8 mouse cellular contexts compared by ENCODE assay signal in genomic region chr10:26774266-26774665, GRCm38 (mm10). TPM values are rescaled to one million over a fixed set of nuclear protein-coding genes. Genes with fewer than 3 reads are reported as not detected.
DNase-seq lines count a peak whose midpoint lies in the region; ATAC-seq and TF ChIP-seq lines count a peak whose summit lies in the region.

No protein-coding gene starts in this region.

- ATAC-seq in heart, embryonic 12.5 days (ENCODE audit: insufficient number of reproducible peaks, low FRiP score), result no peak
- ATAC-seq in forebrain, embryonic 13.5 days, result no peak
- ATAC-seq in kidney, postnatal 0 days (replicated peaks; ENCODE audit: low FRiP score, low read depth), result no peak
- ATAC-seq in midbrain, embryonic 14.5 days (ENCODE audit: low FRiP score, low TSS enrichment), result no peak

- H3K9ac ChIP-seq in heart, embryonic 12.5 days, result 0 out of 2 replicates have a peak overlapping the region, but pooled peaks have one; percentile 30
- no peak overlapping the region for H3K9ac ChIP-seq in forebrain, embryonic 13.5 days
- H3K9ac ChIP-seq in kidney, postnatal 0 days (ENCODE audit: low read depth, low read length), result peak overlapping the region; percentile 62; the same call in 1 of the 2 replicates
- H3K9ac ChIP-seq in midbrain, embryonic 14.5 days (replicated peaks; ENCODE audit: low read length), result no peak overlapping the region

- intact Hi-C loops in heart, postnatal 14 days (cut with DNase I), result loop anchor here (5.0 kb wide), 2 partner anchors 33 to 53 kb away; no protein-coding TSS in a partner anchor
- intact Hi-C loops in left cerebral cortex, adult 2 months (cut with DNase I), result loop anchor here (5.0 kb wide), 1 partner anchor 103 kb away; no protein-coding TSS in a partner anchor

- H3K4me3 ChIP-seq in heart, embryonic 12.5 days, result peak overlapping the region; percentile 79
- peak overlapping the region; percentile 55; the same call in 1 of the 2 replicates for H3K4me3 ChIP-seq in forebrain, embryonic 13.5 days
- H3K4me3 ChIP-seq in kidney, postnatal 0 days (replicated peaks; ENCODE audit: low read depth, low read length), result peak overlapping the region; percentile 54
- H3K4me3 ChIP-seq in midbrain, embryonic 14.5 days (replicated peaks; ENCODE audit: low read depth, low read length), result no peak overlapping the region
- no peak overlapping the region for H3K4me3 ChIP-seq in left cerebral cortex, adult 2 months

- H3K9me3 ChIP-seq in heart, embryonic 12.5 days (replicated peaks), result no peaks in the 10 kb centered on the region
- H3K9me3 ChIP-seq in forebrain, embryonic 13.5 days (replicated peaks), result no peaks in the 10 kb centered on the region
- H3K9me3 ChIP-seq in kidney, postnatal 0 days (replicated peaks; ENCODE audit: low read length), result no peaks in the 10 kb centered on the region
- H3K9me3 ChIP-seq in midbrain, embryonic 14.5 days (ENCODE audit: control insufficient read depth, low read length), result no peaks in the 10 kb centered on the region

- H3K4me2 ChIP-seq in heart, embryonic 12.5 days, result peak overlapping the region; percentile 83
- H3K4me2 ChIP-seq in forebrain, embryonic 13.5 days, result peak overlapping the region; percentile 87
- H3K4me2 ChIP-seq in kidney, postnatal 0 days (ENCODE audit: low read length), result peak overlapping the region; percentile 69
- peak overlapping the region; percentile 62 for H3K4me2 ChIP-seq in midbrain, embryonic 14.5 days (ENCODE audit: low read length)

- H3K36me3 ChIP-seq in heart, embryonic 12.5 days, result no peaks in the 10 kb centered on the region
- H3K36me3 ChIP-seq in forebrain, embryonic 13.5 days (ENCODE audit: poor library complexity, severe bottlenecking), result no peaks in the 10 kb centered on the region
- H3K36me3 ChIP-seq in kidney, postnatal 0 days (ENCODE audit: insufficient read depth, low read length), result no peaks in the 10 kb centered on the region
- no peaks in the 10 kb centered on the region for H3K36me3 ChIP-seq in midbrain, embryonic 14.5 days (ENCODE audit: control insufficient read depth, insufficient read depth, low read length)

- 61% methylated on average over 1 of the region's 1 CpGs for WGBS in heart, embryonic 12.5 days
- 81% methylated on average over 1 of the region's 1 CpGs for WGBS in forebrain, embryonic 13.5 days
- WGBS in kidney, postnatal 0 days, result 42% methylated on average over 1 of the region's 1 CpGs
- WGBS in midbrain, embryonic 14.5 days, result 70% methylated on average over 1 of the region's 1 CpGs

- H3K27me3 ChIP-seq in heart, embryonic 12.5 days (replicated peaks), result no peaks in the 10 kb centered on the region
- no peaks in the 10 kb centered on the region for H3K27me3 ChIP-seq in forebrain, embryonic 13.5 days
- no peaks in the 10 kb centered on the region for H3K27me3 ChIP-seq in kidney, postnatal 0 days (ENCODE audit: insufficient read depth, low read length)
- H3K27me3 ChIP-seq in midbrain, embryonic 14.5 days (ENCODE audit: control insufficient read depth, insufficient read depth, low read length), result no peaks in the 10 kb centered on the region

- peaks cover 33% of the 10 kb centered on the region for H3K4me1 ChIP-seq in heart, embryonic 12.5 days (replicated peaks)
- peaks cover 18% of the 10 kb centered on the region for H3K4me1 ChIP-seq in forebrain, embryonic 13.5 days
- peaks cover 15% of the 10 kb centered on the region; the same call in 1 of the 2 replicates for H3K4me1 ChIP-seq in kidney, postnatal 0 days (replicated peaks; ENCODE audit: insufficient read depth, low read length)
- peaks cover 14% of the 10 kb centered on the region for H3K4me1 ChIP-seq in midbrain, embryonic 14.5 days (ENCODE audit: control insufficient read depth, insufficient read depth, low read length)

- no peak for DNase-seq in heart, postnatal 14 days
- DNase-seq in kidney, postnatal 0 days (ENCODE audit: low spot score), result no peak
- DNase-seq in midbrain, embryonic 14.5 days, result no peak
- DNase-seq in left cerebral cortex, adult 2 months (ENCODE audit: extremely low spot score in 1 of 2, low spot score in 2 of 2), result no peak
- no peak for DNase-seq in testis, postnatal 14 days (ENCODE audit: low spot score)
- no peak for DNase-seq in adrenal gland, postnatal 10 days

- TF ChIP-seq CTCF in kidney, postnatal 0 days (IDR thresholded peaks at IDR 0.05; ENCODE audit: low read depth), result no peak
- no peak for TF ChIP-seq CTCF in left cerebral cortex, adult 2 months (IDR thresholded peaks at IDR 0.05)

- H3K27ac ChIP-seq in heart, embryonic 12.5 days (ENCODE audit: poor library complexity, severe bottlenecking), result peak overlapping the region; percentile 98; the same call in 1 of the 2 replicates
- H3K27ac ChIP-seq in forebrain, embryonic 13.5 days, result no peak overlapping the region; the same call in 1 of the 2 replicates
- H3K27ac ChIP-seq in kidney, postnatal 0 days, result peak overlapping the region; percentile 94
- no peak overlapping the region for H3K27ac ChIP-seq in midbrain, embryonic 14.5 days (replicated peaks; ENCODE audit: low read depth, low read length)
- no peak overlapping the region for H3K27ac ChIP-seq in left cerebral cortex, adult 2 months

RNA-seq across cellular contexts. Expression of gene Arhgap18, which starts 21.0 kb away (rescaled TPM):
- 33.4 and 39.6 TPM in 2 replicates for polyA plus RNA-seq in heart, embryonic 12.5 days (2016; fragmentation: Nextera tagmentation; extraction: Ambion mirVana)
- total RNA-seq in heart, postnatal 14 days (2021), result 10 to 100 TPM; 27.6 to 27.8 TPM
- polyA plus RNA-seq in forebrain, embryonic 13.5 days (2015; fragmentation: Nextera tagmentation; extraction: Ambion mirVana), result 20.3 and 22.5 TPM in 2 replicates
- 42.1 and 45.4 TPM in 2 replicates for polyA plus RNA-seq in kidney, postnatal 0 days (2015; fragmentation: Nextera tagmentation; extraction: Ambion mirVana)
- 14.2 and 15.9 TPM in 2 replicates for polyA plus RNA-seq in midbrain, embryonic 14.5 days (2014; fragmentation: Nextera tagmentation; extraction: Ambion mirVana)
- total RNA-seq in left cerebral cortex, adult 2 months (2021), result 1 to 10 TPM; 9.4 TPM
- 10 to 100 TPM; 39.8 to 59.5 TPM for total RNA-seq in adrenal gland, postnatal 10 days (2021)

Comparison
In these comparisons a context has a peak if more than half of its experiments do, and no peak if none do; other contexts are left out.
1. H3K27ac ChIP-seq: peak in heart, embryonic 12.5 days (single experiment) and kidney, postnatal 0 days (single experiment); none in forebrain, embryonic 13.5 days (single experiment), midbrain, embryonic 14.5 days (single experiment) and left cerebral cortex, adult 2 months (single experiment).
2. H3K4me3 ChIP-seq: peak in heart, embryonic 12.5 days (single experiment), forebrain, embryonic 13.5 days (single experiment) and kidney, postnatal 0 days (single experiment); none in midbrain, embryonic 14.5 days (single experiment) and left cerebral cortex, adult 2 months (single experiment).
3. H3K9ac ChIP-seq: peak in heart, embryonic 12.5 days (single experiment) and kidney, postnatal 0 days (single experiment); none in forebrain, embryonic 13.5 days (single experiment) and midbrain, embryonic 14.5 days (single experiment).
4. Peak in every context shown above with its lines, with median percentiles within 50 percentile points of each other: H3K4me2 ChIP-seq.